Mouse (Mus musculus) liver, embryonic 14.5 days (tissue): ENCODE data around the gene Rhbdf2.

Experiments
- CTCF ChIP-seq: IDR thresholded peaks from 2 replicates; pipeline ENCODE4 v1.5.1; 2016; ENCODE audit warnings: antibody characterized with exemption, low read depth, control low read depth
- EP300 ChIP-seq: IDR thresholded peaks from 2 replicates; pipeline ENCODE4 v1.6.1; 2016; ENCODE audit warnings: antibody characterized with exemption, low read depth

GRCm38 (mm10) chr11:116591621-116592020 is 35.2 kb downstream of the Rhbdf2 start:
- no peak for TF ChIP-seq CTCF
- no peak for TF ChIP-seq EP300
